Mouse (Mus musculus) cortical plate, adult 2 months (tissue): ENCODE measurements around the gene Gm10354. TPM values are rescaled to one million over a fixed set of nuclear protein-coding genes. Genes with fewer than 3 reads are reported as not detected.

Source experiments
- polyA plus RNA-seq: library from polyadenylated mRNA; depleted of rRNA; stranded (reverse); fragments of >200 nt; gene quantifications from 2 replicates; pipeline ENCODE4 v1.2.3, GENCODE M21; 2012; rRNA removed

The Gm10354 gene
- polyA plus RNA-seq, 1 experiment, result not detected

Other genes with a start within 250 kb of the Gm10354 start
- gene Gm9758, start 64.0 kb downstream of the Gm10354 start, polyA plus RNA-seq, result not detected in 2 replicates
- not detected in 2 replicates for gene Speer4e, start 40.5 kb downstream of the Gm10354 start, polyA plus RNA-seq
- not detected in 2 replicates for gene Gm17019, start 54.1 kb upstream of the Gm10354 start, polyA plus RNA-seq